Mouse (Mus musculus) liver, embryonic 14.5 days (tissue): ENCODE measurements around the gene Unc45b.

Source experiments
- CTCF ChIP-seq: IDR thresholded peaks from 2 replicates; pipeline ENCODE4 v1.5.1; 2016; ENCODE audit warnings: antibody characterized with exemption, low read depth, control low read depth
- EP300 ChIP-seq: IDR thresholded peaks from 2 replicates; pipeline ENCODE4 v1.6.1; 2016; ENCODE audit warnings: antibody characterized with exemption, low read depth

DNA sequence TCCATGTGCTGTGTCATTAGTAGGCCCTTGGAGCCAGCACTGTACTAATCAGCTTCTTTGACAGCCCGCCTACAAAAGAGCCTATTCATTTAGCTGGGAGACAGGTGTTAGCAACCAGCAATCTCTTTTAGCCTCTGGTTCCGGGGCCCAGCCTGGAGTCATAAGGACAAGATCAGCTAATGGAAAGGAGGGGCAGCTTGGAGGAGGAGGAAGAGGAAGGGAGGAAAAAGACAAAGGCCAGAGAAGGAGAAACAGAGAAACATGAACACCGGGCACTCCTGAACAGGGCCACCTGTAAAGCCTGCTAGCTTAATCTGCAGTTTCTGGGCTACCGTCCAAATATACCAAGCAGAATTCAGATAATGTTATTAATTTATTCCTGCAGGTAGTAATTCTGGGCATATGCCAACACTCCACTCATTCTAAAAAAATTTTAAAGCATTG is 46.8 kb upstream of the Unc45b start:
- TF ChIP-seq CTCF = no peak
- TF ChIP-seq EP300 = no peak
